Mouse (Mus musculus) MEL (cell line): ENCODE measurements at regions not wholly inside any gene's neighbourhood (a gene's known extent, or its start where the extent isn't known, plus 50 kb on each side); places are given as distances from the start of the nearest gene placed in this dataset.

ENCODE experiments used
- DNase-seq: peaks from one replicate; pipeline ENCODE4 v3.0.0; 2011; ENCODE audit warnings: low read depth, low spot score
- H3K27ac ChIP-seq: 2 replicates; pipeline ENCODE4 v1.5.1; 2012; ENCODE audit warnings: low read depth, mild to moderate bottlenecking, control low read depth, low read length, moderate library complexity; ENCODE audit not compliant: control insufficient read depth
- H3K27me3 ChIP-seq, 2 experiments: fragments of 150-350 bp in 1 of 2; sonication (generic) in 1 of 2; 2 replicates each; pipeline ENCODE4 v1.6.1; 2012; ENCODE audit warnings: low read length in 2 of 2, mild to moderate bottlenecking in 2 of 2, improper control_type of control experiment in 1 of 2, moderate library complexity in 1 of 2; ENCODE audit not compliant: insufficient read depth in 2 of 2, control insufficient read depth in 1 of 2
- H3K36me3 ChIP-seq, 2 experiments: 2 replicates each; pipeline ENCODE4 v1.6.1; 2012 to 2014; ENCODE audit warnings: low read length in 2 of 2, improper control_type of control experiment in 1 of 2, inconsistent platforms in 1 of 2, mild to moderate bottlenecking in 1 of 2; ENCODE audit not compliant: insufficient read depth in 2 of 2, control insufficient read depth in 1 of 2
- H3K4me1 ChIP-seq, 2 experiments: fragments of 150-350 bp in 1 of 2; sonication (generic) in 1 of 2; 2 replicates each; pipeline ENCODE4 v1.6.1; 2012; ENCODE audit warnings: low read length in 2 of 2, improper control_type of control experiment in 1 of 2, mild to moderate bottlenecking in 1 of 2; ENCODE audit not compliant: insufficient read depth in 2 of 2, control insufficient read depth in 1 of 2
- H3K4me3 ChIP-seq, 2 experiments: fragments of 150-350 bp in 1 of 2; sonication (generic) in 1 of 2; 2 replicates each; pipeline ENCODE4 v1.5.1; 2012; ENCODE audit warnings: low read depth in 2 of 2, low read length in 2 of 2, mild to moderate bottlenecking in 2 of 2, moderate library complexity in 2 of 2, control low read depth in 1 of 2, improper control_type of control experiment in 1 of 2; ENCODE audit not compliant: control insufficient read depth in 1 of 2, insufficient read depth in 1 of 2
- H3K79me2 ChIP-seq: 2 replicates; pipeline ENCODE4 v1.6.1; 2012; ENCODE audit warnings: mild to moderate bottlenecking, low read length, moderate library complexity; ENCODE audit not compliant: control insufficient read depth, poor library complexity, insufficient read depth
- H3K9ac ChIP-seq: 2 replicates; pipeline ENCODE4 v1.6.1; 2012; ENCODE audit warnings: low read depth, mild to moderate bottlenecking, control low read depth, low read length, moderate library complexity; ENCODE audit not compliant: control insufficient read depth, poor library complexity, severe bottlenecking
- H3K9me3 ChIP-seq: fragments of 150-350 bp; sonication (generic); replicated peaks from 2 replicates; pipeline ENCODE4 v1.6.1; 2012; ENCODE audit warnings: mild to moderate bottlenecking, low read length, improper control_type of control experiment, moderate library complexity; ENCODE audit not compliant: insufficient read depth
- E2F4 ChIP-seq: IDR thresholded peaks from 2 replicates; pipeline ENCODE4 v1.6.1; 2011; ENCODE audit warnings: low read depth, low read length, improper control_type of control experiment, borderline replicate concordance
- ELF1 ChIP-seq: IDR thresholded peaks from 2 replicates; pipeline ENCODE4 v1.6.1; 2014; ENCODE audit warnings: low read depth, mild to moderate bottlenecking, inconsistent platforms, low read length, improper control_type of control experiment, moderate library complexity
- EP300 ChIP-seq, 2 experiments: IDR thresholded peaks; 2 replicates each; pipeline ENCODE4 v1.6.1; 2011; ENCODE audit warnings: improper control_type of control experiment in 2 of 2, low read length in 2 of 2, low read depth in 1 of 2, mild to moderate bottlenecking in 1 of 2
- ETS1 ChIP-seq: IDR thresholded peaks from 2 replicates; pipeline ENCODE4 v1.6.1; 2012; ENCODE audit warnings: low read depth, mild to moderate bottlenecking, inconsistent platforms, low read length, improper control_type of control experiment, moderate library complexity
- GATA1 ChIP-seq: IDR thresholded peaks from 2 replicates; pipeline ENCODE4 v1.6.1; 2011; ENCODE audit warnings: low read depth, low read length, improper control_type of control experiment
- HCFC1 ChIP-seq: IDR thresholded peaks from 2 replicates; pipeline ENCODE4 v1.6.1; 2012; ENCODE audit warnings: low read depth, mild to moderate bottlenecking, inconsistent platforms, low read length, improper control_type of control experiment, moderate library complexity
- KAT2A ChIP-seq: conservative IDR thresholded peaks from 2 replicates; pipeline ENCODE4 v1.6.1; 2012; ENCODE audit warnings: low read depth, low read length, improper control_type of control experiment, inconsistent platforms
- MAFK ChIP-seq: IDR thresholded peaks from 2 replicates; pipeline ENCODE4 v1.6.1; 2011; ENCODE audit warnings: low read depth, mild to moderate bottlenecking, low read length, improper control_type of control experiment, borderline replicate concordance
- MEF2A ChIP-seq: IDR thresholded peaks from 2 replicates; pipeline ENCODE4 v1.6.1; 2014; ENCODE audit warnings: low read depth, mild to moderate bottlenecking, inconsistent platforms, low read length, improper control_type of control experiment; ENCODE audit not compliant: poor library complexity, insufficient replicate concordance, severe bottlenecking; ENCODE audit errors: extremely low read depth
- MXI1 ChIP-seq: IDR thresholded peaks from 2 replicates; pipeline ENCODE4 v1.6.1; 2011; ENCODE audit warnings: mild to moderate bottlenecking, low read depth, low read length, improper control_type of control experiment
- MYC ChIP-seq: IDR thresholded peaks from 2 replicates; pipeline ENCODE4 v1.6.1; 2011; ENCODE audit warnings: low read depth, mild to moderate bottlenecking, low read length, improper control_type of control experiment, moderate library complexity
- NELFE ChIP-seq: IDR thresholded peaks from 2 replicates; pipeline ENCODE4 v1.6.1; 2011; ENCODE audit warnings: low read depth, low read length, improper control_type of control experiment
- RCOR1 ChIP-seq: IDR thresholded peaks from 2 replicates; pipeline ENCODE4 v1.6.1; 2012; ENCODE audit warnings: low read depth, mild to moderate bottlenecking, inconsistent platforms, low read length, improper control_type of control experiment
- SMC3 ChIP-seq: IDR thresholded peaks from 2 replicates; pipeline ENCODE4 v1.6.1; 2011; ENCODE audit warnings: low read depth, low read length, improper control_type of control experiment
- TAL1 ChIP-seq: IDR thresholded peaks from 2 replicates; pipeline ENCODE4 v1.6.1; 2012; ENCODE audit warnings: mild to moderate bottlenecking, inconsistent platforms, low read length, moderate library complexity, mixed read lengths
- TCF12 ChIP-seq: IDR thresholded peaks from 2 replicates; pipeline ENCODE4 v1.6.1; 2014; ENCODE audit warnings: low read depth, mild to moderate bottlenecking, inconsistent platforms, low read length, improper control_type of control experiment, moderate library complexity

DNA sequence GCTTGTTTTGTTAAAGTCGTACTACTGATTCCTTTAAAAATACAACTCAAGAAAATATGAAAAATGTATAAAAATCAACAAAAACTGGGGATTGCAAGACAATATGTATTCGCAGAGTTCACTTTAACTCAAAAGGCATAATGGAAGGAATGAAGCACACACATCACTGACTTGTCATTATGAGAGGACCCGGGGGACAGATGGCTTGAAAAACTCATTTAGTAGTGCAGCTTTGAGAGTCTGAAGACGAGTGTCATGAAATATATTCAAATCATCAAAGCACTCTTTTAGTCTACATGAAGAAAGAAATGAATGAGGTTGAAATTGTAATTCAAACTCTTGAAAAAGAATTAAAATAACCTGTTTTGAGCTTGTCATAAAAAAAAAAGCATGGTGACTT is 931.3 kb upstream of the Alcam start:
- DNase-seq = no peak
- TF ChIP-seq KAT2A (no peak), TAL1 (no peak), MYC (no peak), MAFK (no peak), MXI1 (no peak), NELFE (no peak), E2F4 (no peak), ELF1 (no peak), MEF2A (no peak), HCFC1 (no peak), TCF12 (no peak)

DNA sequence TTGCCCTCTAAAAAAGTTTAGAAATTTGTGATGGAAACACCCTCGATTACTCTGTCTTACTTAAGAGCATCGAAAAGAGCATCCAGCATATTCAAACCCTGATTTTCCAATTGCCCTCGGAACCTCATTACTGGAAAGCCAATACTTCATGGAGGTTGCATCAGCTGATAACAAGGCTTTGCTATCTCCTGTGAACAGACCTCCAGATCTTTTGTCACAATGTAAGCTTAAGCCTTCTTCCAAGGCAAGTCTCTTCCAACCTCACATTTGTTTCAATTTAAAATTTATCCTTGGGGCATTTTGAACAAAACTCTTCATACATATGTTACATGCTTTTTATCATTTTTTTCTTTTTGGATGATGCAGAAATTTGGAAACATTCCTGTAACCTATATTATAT is 888.3 kb upstream of the Alcam start:
- peaks cover 0 to 9% of the 10 kb centered on the region in 2 experiments; a peak in 1 of 4 replicates for H3K4me1 ChIP-seq
- TF ChIP-seq MYC = no peak
- TF ChIP-seq TCF12 = peak; percentile 57; the same call in 1 of the 2 replicates
- peak; percentile 28; the same call in 1 of the 2 replicates for TF ChIP-seq KAT2A
- peak; percentile 23 to 51; a peak in 2 of 4 replicates for TF ChIP-seq EP300 (IDR thresholded peaks at IDR 0.05; ENCODE audit: low read depth in 1 of 2, low read length in 2 of 2)
- 0 out of 2 replicates have a peak, but pooled peaks have one; percentile 15 for TF ChIP-seq GATA1
- TF ChIP-seq RCOR1 = peak; percentile 7; the same call in 1 of the 2 replicates
- TF ChIP-seq SMC3 = no peak
- peak; percentile 19; the same call in 1 of the 2 replicates for TF ChIP-seq ETS1
- TF ChIP-seq, all 39 proteins: peak for 6
- DNase-seq = peak; percentile 30
- Histone ChIP-seq H3K36me3 (peaks cover 0 to 7% of the 10 kb centered on the region in 2 experiments; a peak in 2 of 4 replicates), H3K4me3 (peak overlapping the region in 1 of 2 experiments; percentile 22; a peak in 1 of 4 replicates), H3K79me2 (no peaks in the 10 kb centered on the region), H3K9me3 (no peaks in the 10 kb centered on the region), H3K27me3 (no peaks in the 10 kb centered on the region), H3K9ac (no peak overlapping the region), H3K27ac (no peak overlapping the region)

More for the DNA sequence above, 931.3 kb upstream of the Alcam start:
- no peaks in the 10 kb centered on the region for H3K27me3 ChIP-seq
- no peaks in the 10 kb centered on the region for H3K9me3 ChIP-seq
- no peaks in the 10 kb centered on the region for H3K36me3 ChIP-seq
- H3K27ac ChIP-seq = no peak overlapping the region
- no peaks in the 10 kb centered on the region for H3K79me2 ChIP-seq
- H3K4me3 ChIP-seq = no peak overlapping the region
- no peak overlapping the region for H3K9ac ChIP-seq
- H3K4me1 ChIP-seq = no peaks in the 10 kb centered on the region
